Mouse (Mus musculus) bone marrow macrophage, adult 2 months (primary cell): ENCODE results near the gene Fpgs.

Experiments
- CTCF ChIP-seq: IDR thresholded peaks from 2 replicates; pipeline ENCODE4 v1.5.1; 2012; ENCODE audit warnings: low read depth, mild to moderate bottlenecking, low read length, moderate library complexity
- POLR2A ChIP-seq: IDR thresholded peaks from 2 replicates; pipeline ENCODE4 v1.6.1; 2012; ENCODE audit warnings: mild to moderate bottlenecking, low read depth, low read length, borderline replicate concordance

- TF ChIP-seq CTCF (no peak), POLR2A (no peak)
Observed at GRCm38 (mm10) chr2:32742173-32742531, 38.2 kb upstream of the Fpgs start.
